Mouse (Mus musculus): ENCODE measurements around the gene Etnk1. TPM values are rescaled to one million over a fixed set of nuclear protein-coding genes. Genes with fewer than 3 reads are reported as not detected.

Gene Etnk1
- polyA plus RNA-seq, 1 experiment from 2014 or later: 43.8 TPM

Other genes with a start within 250 kb of the Etnk1 start
- gene St8sia1, start 202.8 kb upstream of the Etnk1 start, polyA plus RNA-seq (2015; fragmentation: Nextera tagmentation; extraction: Ambion mirVana): 7.0 and 7.8 TPM in 2 replicates
- 43.1 and 43.4 TPM in 2 replicates for gene C2cd5, start 67.1 kb upstream of the Etnk1 start, polyA plus RNA-seq (2015; fragmentation: Nextera tagmentation; extraction: Ambion mirVana)